12 mouse cellular contexts compared by ENCODE assay signal in the genomic region with DNA sequence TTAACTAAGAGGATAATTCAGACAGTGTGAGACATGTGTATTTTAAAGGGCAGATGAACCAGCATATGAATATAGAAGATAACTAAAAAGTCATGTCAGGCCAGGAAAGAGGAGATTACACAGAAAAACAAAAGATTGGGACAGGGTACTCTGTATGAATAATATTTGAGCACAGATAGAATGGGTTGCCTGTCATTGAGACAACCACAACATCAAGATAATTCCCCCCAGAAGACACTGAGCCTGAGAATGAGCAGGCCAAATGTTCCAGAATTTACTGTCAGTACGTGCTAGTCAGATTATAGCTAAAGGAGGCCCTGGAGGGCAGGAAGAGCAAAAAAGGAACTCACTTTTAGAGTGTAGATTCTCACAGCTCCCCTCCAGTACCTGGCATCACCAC.
"Had no signal": no experiment of that assay in that cellular context is flagged by ENCODE, and none has a peak within 500 bp of the region (broad histone marks: within the 10 kb centered on the region; RNA-seq: fewer than 3 reads in every experiment).

No protein-coding gene starts in this region.

- H3K4me3 ChIP-seq: left cerebral cortex, adult 2 months; limb, embryonic 10.5 days; megakaryocyte, embryonic 14.5 days; midbrain, embryonic 12.5 days had no signal

- DNase-seq: kidney, adult 11 months; kidney, adult 9 months; lung, adult 18-20 months; lung, postnatal 36 days; right cerebral cortex, postnatal 14 days; thymus, postnatal 4 days had no signal

- H3K9me3 ChIP-seq: limb, embryonic 10.5 days; megakaryocyte, embryonic 14.5 days; midbrain, embryonic 12.5 days had no signal

- H3K4me1 ChIP-seq: midbrain, embryonic 12.5 days had no signal

- H3K9ac ChIP-seq: midbrain, embryonic 12.5 days had no signal

- H3K27ac ChIP-seq: kidney, postnatal 0 days; left cerebral cortex, adult 2 months; limb, embryonic 10.5 days; midbrain, embryonic 12.5 days; stomach, postnatal 0 days had no signal

- H3K36me3 ChIP-seq: limb, embryonic 10.5 days; midbrain, embryonic 12.5 days had no signal

- H3K4me2 ChIP-seq: midbrain, embryonic 12.5 days had no signal
